Mouse (Mus musculus) embryonic facial prominence, embryonic 10.5 days (tissue): ENCODE results near the gene St7. TPM values are rescaled to one million over a fixed set of nuclear protein-coding genes. Genes with fewer than 3 reads are reported as not detected.
A peak's percentile ranks its signal among the peaks of the same experiment; 100 is the strongest.

Experiments used
- DNase-seq: peaks from one replicate; pipeline ENCODE4 v3.0.0-alpha.2; 2017; ENCODE audit warnings: low spot score
- H3K27ac ChIP-seq: fragments of 300-500 bp; sonication (generic); replicated peaks from 2 replicates; pipeline ENCODE4 v1.5.1; 2016; ENCODE audit warnings: mild to moderate bottlenecking
- H3K27me3 ChIP-seq: fragments of 300-500 bp; sonication (generic); replicated peaks from 2 replicates; pipeline ENCODE4 v1.6.1; 2016; ENCODE audit warnings: low read depth, mild to moderate bottlenecking; ENCODE audit not compliant: poor library complexity, severe bottlenecking
- H3K36me3 ChIP-seq: fragments of 300-500 bp; sonication (generic); replicated peaks from 2 replicates; pipeline ENCODE4 v1.6.1; 2016; ENCODE audit warnings: mild to moderate bottlenecking, moderate library complexity
- H3K4me1 ChIP-seq: fragments of 300-500 bp; sonication (generic); 2 replicates; pipeline ENCODE4 v1.6.1; 2016
- H3K4me3 ChIP-seq: fragments of 300-500 bp; sonication (generic); 2 replicates; pipeline ENCODE4 v1.5.1; 2016; ENCODE audit warnings: mild to moderate bottlenecking, moderate library complexity
- H3K9me3 ChIP-seq: fragments of 300-500 bp; sonication (generic); 2 replicates; pipeline ENCODE4 v1.6.1; 2016; ENCODE audit warnings: mild to moderate bottlenecking
- WGBS: fragments of 180-500 bp; shearing (Covaris S2); methylation state at CpG from one replicate; pipeline ENCODE4 v1.1.7; 2016; 5-methylcytosine and 5-hydroxymethylcytosine counted together
- polyA plus RNA-seq: library from polyadenylated mRNA; unstranded; fragments of >200 nt; fragmentation: Nextera tagmentation; extraction: Ambion mirVana; gene quantifications from 2 replicates; pipeline ENCODE4 v1.2.1, GENCODE M21; 2016

Gene St7
- polyA plus RNA-seq, 1 experiment from 2014 or later = 19.0 TPM

DNA sequence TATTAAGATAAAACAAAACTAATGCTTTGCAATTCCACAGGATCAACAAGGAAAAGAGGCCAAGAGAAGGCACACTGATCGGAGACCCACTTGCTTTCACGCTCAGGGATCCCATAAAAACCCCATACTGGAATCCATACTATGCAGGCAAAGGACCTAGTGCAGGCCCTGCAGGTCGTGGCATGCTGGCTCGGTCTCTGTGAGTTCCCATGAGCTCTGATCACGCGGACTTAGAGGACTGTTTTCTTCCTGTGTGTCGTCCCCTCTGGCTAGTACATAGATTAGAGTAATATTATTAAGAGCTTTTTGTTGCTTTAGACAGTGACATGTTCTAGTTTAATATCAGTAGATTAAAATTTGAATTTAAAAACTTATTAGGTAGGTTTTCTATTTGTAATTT lies 83.3 kb downstream of the St7 start:
- H3K4me1 ChIP-seq = no peaks in the 10 kb centered on the region
- H3K27me3 ChIP-seq = no peaks in the 10 kb centered on the region
- H3K9me3 ChIP-seq = no peaks in the 10 kb centered on the region
- H3K27ac ChIP-seq = no peak overlapping the region
- DNase-seq = peak; percentile 15
- no peak overlapping the region for H3K4me3 ChIP-seq
- H3K36me3 ChIP-seq = no peaks in the 10 kb centered on the region; the same call in 1 of the 2 replicates
- 72% methylated on average over 7 of the region's 7 CpGs for WGBS

DNA sequence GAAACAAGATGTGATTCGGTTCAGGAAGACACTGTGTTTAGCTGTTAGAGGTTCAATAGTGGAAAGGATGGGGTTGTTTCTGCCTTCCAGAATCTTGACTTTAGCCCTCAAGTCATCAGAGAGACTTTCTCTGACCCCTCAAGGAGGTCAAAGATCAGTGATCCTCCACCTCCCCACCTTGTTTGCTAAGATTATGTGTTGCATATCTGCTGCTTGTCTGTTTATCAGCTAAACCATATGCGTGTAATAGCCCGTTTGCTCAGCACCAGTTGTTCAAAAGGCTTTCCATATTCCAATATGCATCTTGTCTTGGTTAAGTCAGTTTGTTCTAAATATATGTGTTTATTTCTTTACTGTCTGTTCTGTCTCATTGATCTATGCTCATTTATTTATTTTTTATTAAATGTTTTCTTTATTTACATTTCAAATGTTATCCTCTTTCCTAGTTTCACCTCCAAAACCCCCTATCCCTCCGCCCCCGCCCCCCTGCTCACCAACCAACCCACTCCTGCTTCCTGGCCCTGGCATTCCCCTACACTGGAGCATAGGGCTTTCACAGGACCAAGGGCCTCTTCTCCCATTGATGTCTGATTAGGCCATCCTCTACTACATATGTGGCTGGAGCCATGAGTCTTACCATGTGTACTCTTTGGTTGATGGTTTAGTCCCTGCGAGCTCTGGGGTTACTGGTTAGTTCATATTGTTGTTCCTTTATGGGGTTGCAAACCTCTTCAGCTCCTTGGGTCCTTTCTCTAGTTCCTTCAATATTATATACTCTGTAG lies 84.5 kb downstream of the St7 start:
- no peaks in the 10 kb centered on the region; the same call in 1 of the 2 replicates for H3K36me3 ChIP-seq
- H3K4me1 ChIP-seq = no peaks in the 10 kb centered on the region
- no peak for DNase-seq
- no peak overlapping the region for H3K27ac ChIP-seq
- H3K9me3 ChIP-seq = no peaks in the 10 kb centered on the region
- H3K4me3 ChIP-seq = no peak overlapping the region
- no peaks in the 10 kb centered on the region for H3K27me3 ChIP-seq
- 88% methylated on average over 6 of the region's 6 CpGs for WGBS

DNA sequence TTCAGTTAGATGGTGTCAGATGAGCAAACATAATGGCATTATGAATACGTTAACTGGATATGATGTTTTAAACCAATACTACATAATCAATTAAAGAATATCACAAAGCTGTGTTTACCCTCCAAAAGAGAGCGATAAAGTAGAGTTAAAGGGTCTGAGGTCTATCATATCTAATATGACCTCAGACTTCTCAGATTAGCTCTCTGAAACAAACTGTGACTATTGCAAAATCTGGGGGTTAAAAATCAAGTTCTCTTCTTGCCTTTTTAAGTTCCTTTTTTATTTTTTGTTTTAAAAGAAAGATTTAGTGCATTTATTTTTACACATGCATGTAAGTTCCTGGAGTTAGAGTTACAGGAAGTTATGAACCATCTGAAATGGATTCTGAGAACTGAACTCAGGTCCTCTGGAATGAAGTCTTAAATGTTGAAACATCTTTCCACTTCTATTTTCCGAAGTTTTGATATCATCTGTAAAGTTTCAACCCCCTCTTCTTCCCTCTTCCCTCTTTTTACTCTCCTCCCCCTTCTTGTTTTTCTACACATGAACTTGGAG lies 86.0 kb downstream of the St7 start:
- Histone ChIP-seq H3K4me3 (no peak overlapping the region), H3K36me3 (no peaks in the 10 kb centered on the region; the same call in 1 of the 2 replicates), H3K9me3 (no peaks in the 10 kb centered on the region), H3K27ac (no peak overlapping the region), H3K27me3 (no peaks in the 10 kb centered on the region), H3K4me1 (no peaks in the 10 kb centered on the region)
- 89% methylated on average over 3 of the region's 3 CpGs for WGBS
- no peak for DNase-seq

DNA sequence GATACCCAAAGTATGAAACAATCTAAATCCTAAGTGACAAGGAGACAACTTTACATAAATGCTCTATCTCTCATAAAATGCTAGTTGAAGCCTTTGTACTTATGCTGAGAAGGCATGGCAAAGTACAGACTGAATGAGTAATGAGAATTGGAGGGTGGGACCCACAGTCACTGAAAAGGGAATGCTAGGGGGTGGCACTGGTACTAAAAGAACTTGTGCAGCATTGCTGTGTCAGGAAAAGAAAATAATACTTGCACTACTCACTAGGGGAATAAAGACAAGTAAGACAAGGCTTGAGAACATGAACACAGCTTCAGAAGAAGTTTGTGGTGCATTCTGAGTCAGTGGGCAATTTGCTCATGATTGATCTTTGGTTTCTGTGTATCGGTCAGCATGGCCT lies 90.8 kb downstream of the St7 start:
- H3K36me3 ChIP-seq = no peaks in the 10 kb centered on the region; the same call in 1 of the 2 replicates
- H3K27me3 ChIP-seq = no peaks in the 10 kb centered on the region
- H3K9me3 ChIP-seq = 0 out of 2 replicates have a peak, but pooled peaks cover 6% of the 10 kb centered on the region
- H3K4me1 ChIP-seq = peaks cover 4% of the 10 kb centered on the region
- 98% methylated on average over 1 of the region's 1 CpGs for WGBS
- no peak for DNase-seq
- no peak overlapping the region for H3K27ac ChIP-seq
- H3K4me3 ChIP-seq = no peak overlapping the region

DNA sequence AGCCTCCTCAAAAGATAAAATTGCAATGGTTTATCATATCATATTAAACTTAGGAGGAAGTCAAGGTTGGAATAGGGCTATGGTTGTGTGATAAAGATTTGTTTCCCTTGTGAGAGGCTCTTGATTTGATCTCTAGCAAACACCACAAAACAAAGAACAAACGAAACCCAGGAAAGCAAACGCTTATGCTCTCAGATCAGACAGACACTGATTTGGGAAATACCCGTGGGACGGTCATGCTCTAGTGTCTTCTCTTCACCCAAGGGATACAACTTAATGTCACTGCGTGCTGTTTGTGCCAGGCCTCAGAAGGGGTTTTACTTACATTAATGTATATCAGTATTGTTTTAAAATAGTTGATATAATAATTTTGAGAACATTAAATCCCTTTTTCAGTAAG lies 91.8 kb downstream of the St7 start:
- no peak overlapping the region for H3K4me3 ChIP-seq
- no peaks in the 10 kb centered on the region; the same call in 1 of the 2 replicates for H3K36me3 ChIP-seq
- no peak overlapping the region for H3K27ac ChIP-seq
- DNase-seq = no peak
- WGBS = 89% methylated on average over 5 of the region's 5 CpGs
- H3K27me3 ChIP-seq = no peaks in the 10 kb centered on the region
- H3K4me1 ChIP-seq = peaks cover 4% of the 10 kb centered on the region
- H3K9me3 ChIP-seq = 0 out of 2 replicates have a peak, but pooled peaks cover 6% of the 10 kb centered on the region

DNA sequence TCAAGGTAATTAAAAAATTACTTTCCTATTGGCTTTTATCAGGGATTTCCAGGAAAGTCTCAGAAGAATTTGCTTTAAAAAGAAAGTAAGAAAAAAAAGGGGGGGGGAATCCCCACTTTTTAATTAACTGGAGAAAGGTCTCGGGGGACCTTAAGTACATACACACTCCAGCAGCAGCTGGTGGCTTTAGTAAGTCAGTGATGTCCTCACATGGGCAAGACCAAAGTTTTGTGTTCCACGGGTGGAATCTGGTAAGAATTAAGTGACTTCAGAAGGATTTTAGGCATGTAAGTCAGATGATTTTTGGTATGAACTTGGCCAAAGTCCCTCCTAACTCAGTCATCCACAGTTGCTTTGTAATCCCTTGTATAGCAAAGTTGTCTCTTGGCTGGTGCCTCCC lies 92.5 kb downstream of the St7 start:
- Histone ChIP-seq H3K27me3 (no peaks in the 10 kb centered on the region), H3K9me3 (0 out of 2 replicates have a peak, but pooled peaks cover 6% of the 10 kb centered on the region), H3K4me1 (peaks cover 4% of the 10 kb centered on the region), H3K27ac (no peak overlapping the region), H3K4me3 (no peak overlapping the region), H3K36me3 (no peaks in the 10 kb centered on the region; the same call in 1 of the 2 replicates)
- DNase-seq = no peak
- WGBS = 62% methylated on average over 2 of the region's 2 CpGs

DNA sequence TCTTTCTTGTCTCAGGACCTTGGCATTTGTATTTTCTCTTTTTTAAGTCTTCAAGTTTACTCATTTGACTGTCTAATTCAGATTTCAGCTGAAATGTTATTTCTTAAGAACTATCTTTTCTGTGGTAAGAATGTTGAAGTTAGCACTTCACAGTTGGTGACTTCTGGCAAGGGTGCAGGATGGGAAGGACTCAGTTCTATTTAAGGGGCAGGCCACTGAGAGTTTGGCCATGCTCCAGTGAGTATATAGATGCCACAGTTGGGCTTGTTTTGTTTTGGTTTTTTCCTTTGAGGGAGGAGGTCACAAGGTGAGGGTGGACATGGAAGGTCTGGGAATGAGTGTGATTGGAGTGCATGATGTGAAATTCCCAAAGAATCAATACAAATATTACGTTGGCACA lies 95.1 kb downstream of the St7 start:
- Histone ChIP-seq H3K9me3 (0 out of 2 replicates have a peak, but pooled peaks cover 6% of the 10 kb centered on the region), H3K36me3 (no peaks in the 10 kb centered on the region; the same call in 1 of the 2 replicates), H3K27me3 (no peaks in the 10 kb centered on the region), H3K27ac (no peak overlapping the region), H3K4me1 (peaks cover 4% of the 10 kb centered on the region), H3K4me3 (no peak overlapping the region)
- no peak for DNase-seq
- WGBS = 90% methylated on average over 1 of the region's 1 CpGs

DNA sequence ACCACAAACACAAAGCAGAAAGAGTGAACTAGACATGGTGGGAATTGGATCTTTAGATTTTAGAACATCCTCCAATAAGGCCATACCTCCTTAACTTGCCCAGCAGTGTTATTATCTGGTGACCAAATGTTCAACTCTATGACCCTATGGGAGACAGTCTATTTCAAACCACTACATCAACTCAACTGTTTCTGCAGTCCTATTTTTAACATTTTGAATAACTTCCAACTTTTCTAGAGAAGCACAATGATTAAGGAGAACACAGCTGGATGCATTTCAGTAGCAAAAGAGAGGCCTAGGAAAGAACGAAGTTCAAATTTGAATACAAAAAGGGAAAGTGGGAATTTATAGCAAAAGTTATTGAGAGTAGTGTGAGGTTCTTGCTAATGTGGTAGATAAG lies 97.5 kb downstream of the St7 start:
- H3K36me3 ChIP-seq = no peaks in the 10 kb centered on the region; the same call in 1 of the 2 replicates
- H3K27me3 ChIP-seq = no peaks in the 10 kb centered on the region
- no peak overlapping the region for H3K27ac ChIP-seq
- H3K4me3 ChIP-seq = no peak overlapping the region
- H3K4me1 ChIP-seq = peaks cover 3% of the 10 kb centered on the region
- 0 out of 2 replicates have a peak, but pooled peaks cover 6% of the 10 kb centered on the region for H3K9me3 ChIP-seq
- 94% methylated on average over 1 of the region's 1 CpGs for WGBS
- DNase-seq = no peak

DNA sequence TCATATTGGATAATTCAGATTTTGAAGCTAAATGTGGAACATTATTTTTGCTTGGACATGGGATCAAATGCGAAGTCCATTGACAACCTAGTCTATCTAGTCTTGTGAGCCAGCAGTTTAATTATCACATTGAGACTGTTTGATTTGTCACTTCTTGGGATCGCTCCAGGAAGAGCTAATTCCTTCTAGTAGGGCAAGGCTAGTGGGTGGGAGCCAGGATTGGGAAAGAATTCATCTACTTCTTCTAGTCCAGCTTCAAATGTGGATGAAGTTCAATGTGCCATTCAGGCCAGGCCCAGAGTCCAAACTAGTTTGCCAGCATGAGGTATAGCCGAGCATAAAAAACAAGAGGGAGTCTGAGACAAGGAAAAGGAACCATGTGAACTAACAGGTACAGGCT lies 100.7 kb downstream of the St7 start:
- Histone ChIP-seq H3K36me3 (no peaks in the 10 kb centered on the region), H3K4me3 (no peak overlapping the region), H3K4me1 (peaks cover 4% of the 10 kb centered on the region; the same call in 1 of the 2 replicates), H3K9me3 (no peaks in the 10 kb centered on the region), H3K27me3 (no peaks in the 10 kb centered on the region), H3K27ac (no peak overlapping the region)
- no peak for DNase-seq
- 91% methylated on average over 3 of the region's 3 CpGs for WGBS

DNA sequence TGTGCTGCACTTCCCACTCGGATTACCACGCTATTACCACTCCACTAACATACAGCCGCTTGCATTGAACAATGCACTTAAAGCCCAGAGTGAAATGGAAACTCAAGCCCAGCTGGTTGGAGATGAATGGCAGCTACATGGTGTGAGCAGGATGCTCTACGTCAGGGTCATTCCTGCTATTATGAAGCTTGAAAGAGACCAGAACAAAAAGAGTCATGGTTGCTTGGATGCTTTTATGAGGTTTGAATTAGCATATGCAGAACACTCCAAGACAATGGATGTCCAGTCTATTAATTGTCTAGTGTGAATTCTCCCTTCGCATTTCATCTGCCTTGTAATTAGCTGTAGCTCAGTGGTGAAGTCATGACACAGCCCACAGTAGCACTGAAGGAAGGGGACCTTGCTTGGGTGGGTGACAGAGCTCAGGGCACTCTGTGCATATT lies 104.6 kb downstream of the St7 start:
- H3K4me1 ChIP-seq = peaks cover 4% of the 10 kb centered on the region; the same call in 1 of the 2 replicates
- H3K27ac ChIP-seq = no peak overlapping the region
- no peaks in the 10 kb centered on the region for H3K27me3 ChIP-seq
- WGBS = 74% methylated on average over 5 of the region's 5 CpGs
- H3K4me3 ChIP-seq = no peak overlapping the region
- H3K9me3 ChIP-seq = no peaks in the 10 kb centered on the region
- H3K36me3 ChIP-seq = no peaks in the 10 kb centered on the region
- DNase-seq = no peak

DNA sequence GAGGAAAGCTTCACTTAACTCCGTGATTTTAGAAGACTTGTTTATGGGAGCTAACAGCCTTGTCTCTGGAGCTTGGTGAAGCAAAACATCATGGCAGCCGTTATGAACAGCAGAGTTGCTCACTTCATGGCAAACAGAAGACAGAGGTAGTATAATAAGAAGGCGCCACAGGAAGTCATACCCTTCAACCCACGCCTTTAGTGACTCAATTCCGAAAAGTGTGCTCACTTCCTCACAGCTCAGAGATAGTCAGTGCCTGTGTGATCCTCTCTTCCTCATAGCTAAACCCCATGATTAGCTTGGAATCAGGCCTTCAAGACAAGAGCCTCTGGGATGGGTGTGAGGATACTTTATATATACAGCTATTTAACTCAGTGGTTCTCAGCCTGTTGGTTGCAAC lies 108.0 kb downstream of the St7 start:
- Histone ChIP-seq H3K4me3 (no peak overlapping the region), H3K27ac (no peak overlapping the region), H3K9me3 (no peaks in the 10 kb centered on the region), H3K27me3 (no peaks in the 10 kb centered on the region), H3K36me3 (no peaks in the 10 kb centered on the region), H3K4me1 (peaks cover 4% of the 10 kb centered on the region; the same call in 1 of the 2 replicates)
- no peak for DNase-seq
- WGBS = 89% methylated on average over 5 of the region's 5 CpGs

DNA sequence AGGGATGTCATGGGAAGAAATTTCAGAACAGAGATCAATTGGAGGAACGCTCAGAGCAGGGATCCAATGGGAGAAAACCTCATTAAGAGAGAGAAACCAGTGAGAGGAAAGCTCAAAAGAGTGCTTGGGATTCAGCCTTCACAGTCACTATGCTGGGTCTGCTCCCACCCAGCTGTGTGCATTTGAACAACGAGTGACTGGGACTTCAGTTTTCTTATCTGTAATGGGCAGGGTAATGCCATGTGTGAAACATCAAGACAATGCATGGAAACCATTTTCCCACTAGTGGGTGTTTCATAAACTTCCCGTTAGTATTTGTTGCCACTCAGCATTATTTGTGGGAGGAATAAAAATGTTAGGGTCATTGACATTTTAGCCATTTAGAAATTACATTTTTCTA lies 111.7 kb downstream of the St7 start:
- no peaks in the 10 kb centered on the region for H3K9me3 ChIP-seq
- H3K4me1 ChIP-seq = peaks cover 7% of the 10 kb centered on the region
- 86% methylated on average over 3 of the region's 3 CpGs for WGBS
- DNase-seq = no peak
- H3K27me3 ChIP-seq = no peaks in the 10 kb centered on the region
- H3K27ac ChIP-seq = no peak overlapping the region
- H3K36me3 ChIP-seq = no peaks in the 10 kb centered on the region
- H3K4me3 ChIP-seq = no peak overlapping the region

DNA sequence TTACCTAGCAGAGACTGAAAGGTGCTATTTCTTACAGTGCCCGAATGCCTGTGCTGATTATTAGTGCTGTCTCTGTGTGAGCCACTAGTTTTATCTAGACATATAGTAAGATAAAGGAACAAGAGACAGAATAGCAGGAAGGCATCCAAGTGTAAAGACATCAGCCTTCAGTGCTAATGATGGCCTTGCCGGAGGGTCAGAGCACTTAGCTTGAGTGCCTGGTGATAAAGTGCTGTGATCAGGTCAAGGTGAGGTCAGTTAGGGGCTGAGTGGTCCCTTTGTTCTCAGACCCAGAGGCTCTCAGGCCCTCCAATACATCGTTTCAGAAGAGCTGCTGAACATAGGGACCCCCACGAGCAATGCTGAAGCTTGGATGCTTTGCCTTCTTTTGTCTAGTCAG lies 113.8 kb downstream of the St7 start:
- H3K4me1 ChIP-seq = peaks cover 7% of the 10 kb centered on the region
- H3K4me3 ChIP-seq = no peak overlapping the region
- H3K27ac ChIP-seq = peak overlapping the region; percentile 27; the same call in 1 of the 2 replicates
- no peaks in the 10 kb centered on the region for H3K9me3 ChIP-seq
- DNase-seq = peak; percentile 52
- no peaks in the 10 kb centered on the region for H3K36me3 ChIP-seq
- 19% methylated on average over 4 of the region's 4 CpGs for WGBS
- no peaks in the 10 kb centered on the region for H3K27me3 ChIP-seq
